In the genomic region with DNA sequence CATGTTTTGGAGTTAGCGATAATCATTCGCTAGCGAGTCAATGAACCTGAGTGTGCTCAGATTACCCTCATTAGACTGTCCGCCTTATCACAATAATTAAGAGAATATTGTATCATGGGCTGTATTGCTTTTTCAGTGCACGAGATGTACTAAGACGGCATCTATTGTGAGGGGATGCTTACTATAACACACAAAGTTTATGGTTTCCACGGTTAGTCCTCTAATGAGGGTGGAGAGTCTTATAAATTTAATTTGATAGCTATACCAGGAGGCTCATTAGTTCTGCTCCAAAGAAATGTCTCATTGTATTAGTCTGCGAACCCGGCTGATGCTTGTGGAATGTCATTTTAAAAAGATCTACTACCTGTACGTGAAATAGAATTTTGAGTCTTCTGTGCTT, we compare ENCODE assay signal across 23 mouse cellular contexts.
DNase-seq lines count a peak whose midpoint lies in the region; ATAC-seq lines count a peak whose summit lies in the region.
"Had no signal": no experiment of that assay in that cellular context is flagged by ENCODE, and none has a peak within 500 bp of the region (broad histone marks: within the 10 kb centered on the region; RNA-seq: fewer than 3 reads in every experiment).

No protein-coding gene starts in this region.

- DNase-seq in retina, postnatal 1 day: peak; percentile 67
- DNase-seq in frontal cortex, postnatal 14 days (ENCODE audit: low spot score in 2 of 2): no peak
- DNase-seq: adrenal gland, adult 2 months; adrenal gland, postnatal 10 days; adrenal gland, postnatal 25 days; cerebellum, adult 11 months; cerebellum, adult 18-20 months; cerebellum, adult 8-10 months; cerebellum, adult 9-11 months; cerebellum, postnatal 14 days; cerebellum, postnatal 36 days; embryo, embryonic 11 days had no signal

- no peak overlapping the region for H3K4me2 ChIP-seq in hindbrain, embryonic 13.5 days
- no peak overlapping the region for H3K4me2 ChIP-seq in hindbrain, embryonic 12.5 days (replicated peaks)
- no peak overlapping the region for H3K4me2 ChIP-seq in neural tube, embryonic 14.5 days (ENCODE audit: low read depth, low read length)
- no peak overlapping the region for H3K4me2 ChIP-seq in neural tube, embryonic 15.5 days
- H3K4me2 ChIP-seq: embryonic facial prominence, embryonic 12.5 days; embryonic facial prominence, embryonic 15.5 days; forebrain, embryonic 12.5 days had no signal

- 73% methylated on average over 10 of the region's 10 CpGs for WGBS in hindbrain, embryonic 13.5 days
- 85% methylated on average over 10 of the region's 10 CpGs for WGBS in hindbrain, embryonic 12.5 days
- 61% methylated on average over 10 of the region's 10 CpGs for WGBS in neural tube, embryonic 14.5 days
- 56% methylated on average over 10 of the region's 10 CpGs for WGBS in neural tube, embryonic 15.5 days

- H3K4me3 ChIP-seq in hindbrain, embryonic 13.5 days: no peak overlapping the region
- H3K4me3 ChIP-seq in hindbrain, embryonic 12.5 days: no peak overlapping the region
- no peak overlapping the region for H3K4me3 ChIP-seq in neural tube, embryonic 14.5 days (ENCODE audit: low read depth, low read length)
- no peak overlapping the region for H3K4me3 ChIP-seq in neural tube, embryonic 15.5 days (replicated peaks)
- H3K4me3 ChIP-seq: embryonic facial prominence, embryonic 12.5 days; embryonic facial prominence, embryonic 15.5 days; erythroblast, embryonic 14.5 days; forebrain, embryonic 10.5 days; forebrain, embryonic 12.5 days had no signal

- no peak overlapping the region for H3K9ac ChIP-seq in hindbrain, embryonic 13.5 days
- no peak overlapping the region for H3K9ac ChIP-seq in hindbrain, embryonic 12.5 days
- H3K9ac ChIP-seq in neural tube, embryonic 14.5 days (replicated peaks; ENCODE audit: low read depth, low read length): no peak overlapping the region
- no peak overlapping the region for H3K9ac ChIP-seq in neural tube, embryonic 15.5 days (replicated peaks)
- H3K9ac ChIP-seq: embryonic facial prominence, embryonic 12.5 days; embryonic facial prominence, embryonic 15.5 days; forebrain, embryonic 12.5 days had no signal

- H3K27me3 ChIP-seq in hindbrain, embryonic 13.5 days: no peaks in the 10 kb centered on the region
- no peaks in the 10 kb centered on the region for H3K27me3 ChIP-seq in hindbrain, embryonic 12.5 days
- no peaks in the 10 kb centered on the region for H3K27me3 ChIP-seq in neural tube, embryonic 14.5 days (ENCODE audit: control insufficient read depth, insufficient read depth, low read length)
- no peaks in the 10 kb centered on the region for H3K27me3 ChIP-seq in neural tube, embryonic 15.5 days (replicated peaks)
- H3K27me3 ChIP-seq: embryonic facial prominence, embryonic 12.5 days; embryonic facial prominence, embryonic 15.5 days; forebrain, embryonic 12.5 days had no signal

- H3K36me3 ChIP-seq in hindbrain, embryonic 13.5 days: peaks cover 6% of the 10 kb centered on the region
- no peaks in the 10 kb centered on the region for H3K36me3 ChIP-seq in hindbrain, embryonic 12.5 days
- H3K36me3 ChIP-seq in neural tube, embryonic 14.5 days (ENCODE audit: control insufficient read depth, insufficient read depth, low read length): no peaks in the 10 kb centered on the region
- H3K36me3 ChIP-seq in neural tube, embryonic 15.5 days: no peaks in the 10 kb centered on the region
- H3K36me3 ChIP-seq: embryonic facial prominence, embryonic 12.5 days; embryonic facial prominence, embryonic 15.5 days; forebrain, embryonic 10.5 days; forebrain, embryonic 12.5 days had no signal

- no peaks in the 10 kb centered on the region for H3K9me3 ChIP-seq in hindbrain, embryonic 13.5 days
- no peaks in the 10 kb centered on the region for H3K9me3 ChIP-seq in hindbrain, embryonic 12.5 days (replicated peaks)
- no peaks in the 10 kb centered on the region for H3K9me3 ChIP-seq in neural tube, embryonic 14.5 days (ENCODE audit: control insufficient read depth, low read length)
- H3K9me3 ChIP-seq in neural tube, embryonic 15.5 days (replicated peaks): no peaks in the 10 kb centered on the region
- H3K9me3 ChIP-seq: embryonic facial prominence, embryonic 12.5 days; embryonic facial prominence, embryonic 15.5 days; forebrain, embryonic 10.5 days; forebrain, embryonic 12.5 days had no signal

- no peaks in the 10 kb centered on the region for H3K4me1 ChIP-seq in hindbrain, embryonic 13.5 days (replicated peaks)
- no peaks in the 10 kb centered on the region for H3K4me1 ChIP-seq in hindbrain, embryonic 12.5 days
- H3K4me1 ChIP-seq in neural tube, embryonic 14.5 days (ENCODE audit: control insufficient read depth, insufficient read depth, low read length): no peaks in the 10 kb centered on the region
- H3K4me1 ChIP-seq in neural tube, embryonic 15.5 days: 0 out of 2 replicates have a peak, but pooled peaks cover 2% of the 10 kb centered on the region
- H3K4me1 ChIP-seq: embryonic facial prominence, embryonic 12.5 days; embryonic facial prominence, embryonic 15.5 days; forebrain, embryonic 12.5 days had no signal

- H3K27ac ChIP-seq in hindbrain, embryonic 13.5 days: no peak overlapping the region
- H3K27ac ChIP-seq in hindbrain, embryonic 12.5 days: no peak overlapping the region
- H3K27ac ChIP-seq in neural tube, embryonic 14.5 days (ENCODE audit: low read depth, low read length): no peak overlapping the region
- no peak overlapping the region for H3K27ac ChIP-seq in neural tube, embryonic 15.5 days (replicated peaks)
- H3K27ac ChIP-seq: embryonic facial prominence, embryonic 12.5 days; embryonic facial prominence, embryonic 15.5 days; forebrain, embryonic 10.5 days; forebrain, embryonic 12.5 days had no signal

- 0 out of 2 replicates have a peak, but pooled peaks have one; percentile 43 for ATAC-seq in hindbrain, embryonic 13.5 days (ENCODE audit: low FRiP score)
- ATAC-seq in hindbrain, embryonic 12.5 days (ENCODE audit: low FRiP score): no peak
- peak; percentile 66; the same call in 1 of the 2 replicates for ATAC-seq in neural tube, embryonic 14.5 days (ENCODE audit: low read depth)
- ATAC-seq in neural tube, embryonic 15.5 days (ENCODE audit: low FRiP score): no peak
- ATAC-seq: forebrain, embryonic 14.5 days; forebrain, embryonic 16.5 days had no signal

Comparison
In these comparisons a context has a peak if more than half of its experiments do, and no peak if none do; other contexts are left out.
1. ATAC-seq: peak in hindbrain, embryonic 13.5 days (single experiment) and neural tube, embryonic 14.5 days (single experiment); none in hindbrain, embryonic 12.5 days (single experiment) and neural tube, embryonic 15.5 days (single experiment).